Mouse (Mus musculus): ENCODE measurements around the gene Aktip. TPM values are rescaled to one million over a fixed set of nuclear protein-coding genes. Genes with fewer than 3 reads are reported as not detected.

Aktip gene
- polyA plus RNA-seq, 1 experiment from 2014 or later: 8.1 TPM

DNA sequence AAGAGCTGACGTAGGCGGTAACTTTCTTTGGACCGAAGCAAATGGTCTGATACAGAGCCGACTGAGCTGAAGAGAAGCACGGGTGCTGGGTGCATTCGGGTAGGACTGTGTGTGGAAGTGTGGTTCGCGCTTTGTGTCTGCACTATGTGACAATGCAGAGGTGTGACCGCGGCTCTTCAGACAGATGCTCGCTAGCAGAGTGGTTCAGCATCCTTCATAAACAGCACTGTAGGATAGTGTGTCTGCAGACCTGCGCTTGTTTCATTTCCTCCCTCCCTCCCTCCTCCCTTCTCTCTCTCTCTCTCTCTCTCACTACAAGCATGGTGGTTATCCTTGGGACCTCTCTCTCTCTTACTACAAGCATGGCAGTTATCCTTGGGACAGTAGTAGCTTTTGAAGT, 117.3 kb downstream of the Aktip start:
- H3K27ac ChIP-seq (ENCODE audit: low read depth): no peak overlapping the region
- H3K4me3 ChIP-seq (ENCODE audit: low read depth, low read length): no peak overlapping the region
- no peaks in the 10 kb centered on the region for H3K9me3 ChIP-seq (ENCODE audit: low read length)
- H3K9ac ChIP-seq (replicated peaks): no peak overlapping the region
- no peak for TF ChIP-seq EP300 (IDR thresholded peaks at IDR 0.05; ENCODE audit: low read depth)
- no peak for TF ChIP-seq CTCF (IDR thresholded peaks at IDR 0.05; ENCODE audit: low read depth)
- no peak overlapping the region for H3K4me2 ChIP-seq (ENCODE audit: low read depth, low read length)
- ATAC-seq (no peak), DNase-seq (no peak)
- peaks cover 6% of the 10 kb centered on the region; the same call in 1 of the 2 replicates for H3K4me1 ChIP-seq (ENCODE audit: insufficient read depth)
- 66% methylated on average over 12 of the region's 12 CpGs for WGBS (ENCODE audit: insufficient replicate concordance)
- peaks cover 31% of the 10 kb centered on the region for H3K36me3 ChIP-seq (replicated peaks; ENCODE audit: insufficient read depth, low read length)
- H3K27me3 ChIP-seq (ENCODE audit: insufficient read depth, low read length): no peaks in the 10 kb centered on the region

DNA sequence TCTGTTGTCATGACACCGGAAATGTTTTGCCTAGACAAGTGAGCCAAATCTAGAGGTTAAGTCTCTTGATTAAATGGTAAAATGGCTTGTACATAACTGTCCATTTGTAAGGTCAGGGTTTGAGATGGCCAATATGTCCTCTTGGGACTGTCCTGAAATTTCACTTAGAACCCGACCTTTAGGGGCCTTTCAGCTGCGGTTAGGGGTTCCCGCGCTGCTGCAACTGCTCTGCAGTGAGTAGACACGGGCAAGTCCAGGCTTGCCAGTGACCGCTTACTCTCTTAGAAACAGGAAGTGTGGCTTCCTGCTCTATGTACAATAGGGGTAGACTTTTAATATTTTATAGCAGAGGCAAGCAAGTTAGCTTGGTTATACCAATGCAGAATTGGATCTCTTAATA, 117.9 kb downstream of the Aktip start:
- TF ChIP-seq EP300 (IDR thresholded peaks at IDR 0.05; ENCODE audit: low read depth): no peak
- no peak for TF ChIP-seq CTCF (IDR thresholded peaks at IDR 0.05; ENCODE audit: low read depth)
- peaks cover 32% of the 10 kb centered on the region for H3K36me3 ChIP-seq (replicated peaks; ENCODE audit: insufficient read depth, low read length)
- H3K4me2 ChIP-seq (ENCODE audit: low read depth, low read length): no peak overlapping the region; the same call in 1 of the 2 replicates
- 33% methylated on average over 7 of the region's 7 CpGs for WGBS (ENCODE audit: insufficient replicate concordance)
- peaks cover 6% of the 10 kb centered on the region; the same call in 1 of the 2 replicates for H3K4me1 ChIP-seq (ENCODE audit: insufficient read depth)
- no peak for DNase-seq
- H3K27ac ChIP-seq (ENCODE audit: low read depth): peak overlapping the region; percentile 25; the same call in 1 of the 2 replicates
- H3K9me3 ChIP-seq (ENCODE audit: low read length): no peaks in the 10 kb centered on the region
- no peaks in the 10 kb centered on the region for H3K27me3 ChIP-seq (ENCODE audit: insufficient read depth, low read length)
- H3K9ac ChIP-seq (replicated peaks): no peak overlapping the region
- ATAC-seq: 0 out of 2 replicates have a peak, but pooled peaks have one; percentile 33
- no peak overlapping the region for H3K4me3 ChIP-seq (ENCODE audit: low read depth, low read length)

DNA sequence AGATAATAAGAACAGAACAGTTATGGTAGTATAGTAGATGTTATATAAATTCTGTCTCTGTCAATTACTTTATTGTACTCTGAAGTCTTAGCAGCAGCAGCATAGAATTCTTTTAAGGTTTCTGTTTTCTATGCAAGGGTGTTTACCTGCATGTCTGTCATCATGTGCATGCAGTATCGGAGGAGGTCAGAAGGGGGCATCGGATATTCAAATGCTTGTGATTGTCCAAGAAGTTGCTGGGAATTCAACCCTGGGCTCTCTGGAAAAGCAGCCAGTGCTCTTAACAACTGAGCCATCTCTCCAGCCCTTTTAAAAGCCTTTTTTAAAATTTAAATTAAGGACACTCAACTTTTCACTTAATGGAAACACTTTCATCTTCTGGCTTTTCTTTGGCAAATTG, 120.1 kb downstream of the Aktip start:
- DNase-seq (no peak), ATAC-seq (no peak)
- Histone ChIP-seq H3K4me2 (ENCODE audit: low read depth, low read length) (no peak overlapping the region), H3K9ac (replicated peaks) (no peak overlapping the region), H3K27ac (ENCODE audit: low read depth) (no peak overlapping the region), H3K4me1 (ENCODE audit: insufficient read depth) (peaks cover 6% of the 10 kb centered on the region; the same call in 1 of the 2 replicates), H3K27me3 (ENCODE audit: insufficient read depth, low read length) (no peaks in the 10 kb centered on the region), H3K4me3 (ENCODE audit: low read depth, low read length) (no peak overlapping the region), H3K36me3 (replicated peaks; ENCODE audit: insufficient read depth, low read length) (peaks cover 35% of the 10 kb centered on the region), H3K9me3 (ENCODE audit: low read length) (no peaks in the 10 kb centered on the region)
- TF ChIP-seq EP300 (IDR thresholded peaks at IDR 0.05; ENCODE audit: low read depth) (no peak), CTCF (IDR thresholded peaks at IDR 0.05; ENCODE audit: low read depth) (0 out of 2 replicates have a peak, but pooled peaks have one; percentile 11)
- 91% methylated on average over 2 of the region's 2 CpGs for WGBS (ENCODE audit: insufficient replicate concordance)

DNA sequence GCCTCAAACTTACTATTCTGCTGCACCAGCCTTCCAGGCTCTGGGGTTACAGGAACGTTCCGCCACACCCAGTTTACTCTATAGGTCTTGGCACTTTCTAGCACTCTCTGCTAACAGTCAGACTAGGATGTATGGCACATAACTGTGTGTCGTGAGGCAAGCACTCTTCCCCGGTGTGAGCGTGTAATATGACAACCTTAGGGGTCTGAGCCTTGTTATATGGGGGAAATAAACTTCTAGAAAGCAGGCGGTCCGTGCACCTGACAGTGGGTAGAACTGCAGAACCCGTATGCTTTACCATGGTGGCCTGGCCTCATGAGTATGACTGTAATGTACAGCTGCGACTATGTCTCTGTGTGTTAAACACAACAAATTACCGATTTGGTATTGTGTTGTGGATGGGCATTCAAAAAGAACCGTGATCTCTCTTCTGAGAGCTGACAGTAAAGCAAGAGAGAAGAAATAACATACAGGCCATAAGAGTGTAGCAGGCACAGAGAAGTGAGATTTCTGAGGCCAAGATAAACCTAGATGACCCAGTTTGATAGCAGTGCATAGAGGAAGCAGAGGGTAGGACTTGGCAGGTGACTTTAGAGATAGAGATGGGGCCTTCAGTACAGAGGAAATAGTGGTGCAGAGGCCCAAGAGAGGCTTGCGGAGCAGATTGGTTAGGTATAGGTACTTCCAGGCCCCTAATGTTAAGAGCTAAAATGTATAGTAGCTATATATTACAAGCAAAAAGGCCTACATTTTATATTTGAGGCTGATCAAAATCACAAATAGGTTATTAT, 122.5 kb downstream of the Aktip start:
- Histone ChIP-seq H3K36me3 (replicated peaks; ENCODE audit: insufficient read depth, low read length) (peaks cover 27% of the 10 kb centered on the region), H3K4me1 (ENCODE audit: insufficient read depth) (peaks cover 5% of the 10 kb centered on the region; the same call in 1 of the 2 replicates), H3K27me3 (ENCODE audit: insufficient read depth, low read length) (no peaks in the 10 kb centered on the region), H3K9ac (replicated peaks) (no peak overlapping the region), H3K4me3 (ENCODE audit: low read depth, low read length) (no peak overlapping the region), H3K9me3 (ENCODE audit: low read length) (no peaks in the 10 kb centered on the region), H3K4me2 (ENCODE audit: low read depth, low read length) (no peak overlapping the region), H3K27ac (ENCODE audit: low read depth) (no peak overlapping the region)
- 63% methylated on average over 12 of the region's 12 CpGs for WGBS (ENCODE audit: insufficient replicate concordance)
- TF ChIP-seq EP300 (IDR thresholded peaks at IDR 0.05; ENCODE audit: low read depth): no peak
- ATAC-seq (no peak), DNase-seq (no peak)

DNA sequence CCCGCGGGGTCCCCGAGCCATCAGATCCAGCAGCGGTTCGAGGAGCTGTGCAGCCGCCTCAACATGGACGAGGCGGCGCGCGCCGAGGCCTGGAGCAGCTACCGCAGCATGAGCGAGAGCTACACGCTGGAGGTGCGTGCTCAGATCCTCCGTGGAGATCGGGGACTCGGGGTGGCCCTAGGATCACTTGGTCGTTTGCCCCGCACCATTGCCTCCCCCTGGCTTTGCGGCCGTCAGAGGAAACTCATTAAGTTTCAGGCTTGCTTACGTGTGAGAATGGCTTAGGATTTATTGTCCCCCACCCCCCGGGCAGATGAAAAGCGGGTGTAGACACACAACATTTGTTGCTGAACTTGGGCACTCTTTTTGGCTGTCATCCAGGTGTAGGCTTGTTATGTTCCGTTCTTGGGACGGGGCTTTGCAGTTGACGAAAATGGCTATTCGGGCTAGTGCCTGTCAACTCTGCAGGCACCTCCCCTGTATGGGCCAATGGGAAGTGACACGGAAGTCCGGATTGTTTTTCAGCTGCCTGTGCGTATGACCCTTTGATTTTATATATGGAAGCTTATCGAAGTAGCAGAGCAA, 129.4 kb downstream of the Aktip start:
- Histone ChIP-seq H3K4me1 (ENCODE audit: insufficient read depth) (peaks cover 14% of the 10 kb centered on the region), H3K9me3 (ENCODE audit: low read length) (no peaks in the 10 kb centered on the region), H3K9ac (replicated peaks) (peak overlapping the region; percentile 98), H3K36me3 (replicated peaks; ENCODE audit: insufficient read depth, low read length) (peaks cover 5% of the 10 kb centered on the region; the same call in 1 of the 2 replicates), H3K27me3 (ENCODE audit: insufficient read depth, low read length) (no peaks in the 10 kb centered on the region), H3K27ac (ENCODE audit: low read depth) (peak overlapping the region; percentile 99), H3K4me2 (ENCODE audit: low read depth, low read length) (peak overlapping the region; percentile 91), H3K4me3 (ENCODE audit: low read depth, low read length) (peak overlapping the region; percentile 94)
- WGBS (ENCODE audit: insufficient replicate concordance): under 1% methylated on average over 34 of the region's 34 CpGs
- DNase-seq (peak; percentile 81), ATAC-seq (peak; percentile 86)
- TF ChIP-seq EP300 (IDR thresholded peaks at IDR 0.05; ENCODE audit: low read depth) (0 out of 2 replicates have a peak, but pooled peaks have one; percentile 13), CTCF (IDR thresholded peaks at IDR 0.05; ENCODE audit: low read depth) (no peak)

DNA sequence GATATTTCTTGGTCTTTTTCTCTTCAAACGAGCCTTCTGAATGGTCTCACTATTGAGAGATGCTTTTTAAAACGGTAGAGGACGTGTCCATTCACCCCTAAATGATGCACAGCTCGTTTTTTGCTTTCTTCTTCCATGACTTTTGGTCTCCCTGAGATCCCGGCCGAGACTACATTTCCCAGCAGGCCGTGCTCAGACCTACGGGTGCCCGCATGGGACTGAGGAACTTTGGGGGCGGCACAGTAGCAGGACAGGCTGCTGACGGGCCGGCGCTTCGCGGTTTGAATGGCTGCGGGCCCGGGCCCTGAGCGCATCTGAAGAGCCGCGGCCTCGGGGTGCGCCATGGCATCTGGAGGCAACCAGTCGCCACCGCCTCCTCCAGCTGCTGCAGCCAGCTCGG, 129.9 kb downstream of the Aktip start, which contains the start of gene Rbl2:
Gene Rbl2, plus strand, starts transcription at position 224 of the 400 bp plus-strand sequence.
- TF ChIP-seq CTCF (IDR thresholded peaks at IDR 0.05; ENCODE audit: low read depth) (no peak), EP300 (IDR thresholded peaks at IDR 0.05; ENCODE audit: low read depth) (peak; percentile 48; the same call in 1 of the 2 replicates)
- peak; percentile 94 for DNase-seq
- no peaks in the 10 kb centered on the region for H3K27me3 ChIP-seq (ENCODE audit: insufficient read depth, low read length)
- under 1% methylated on average over 25 of the region's 25 CpGs for WGBS (ENCODE audit: insufficient replicate concordance)
- peaks cover 14% of the 10 kb centered on the region for H3K4me1 ChIP-seq (ENCODE audit: insufficient read depth)
- H3K4me2 ChIP-seq (ENCODE audit: low read depth, low read length): peak within 1 kb of the TSS; percentile 91
- H3K36me3 ChIP-seq (replicated peaks; ENCODE audit: insufficient read depth, low read length): 0 out of 2 replicates have a peak, but pooled peaks cover 3% of the 10 kb centered on the region
- ATAC-seq: peak; percentile 93
- peak within 1 kb of the TSS; percentile 99 for H3K27ac ChIP-seq (ENCODE audit: low read depth)
- peak within 1 kb of the TSS; percentile 98 for H3K9ac ChIP-seq (replicated peaks)
- peak within 1 kb of the TSS; percentile 94 for H3K4me3 ChIP-seq (ENCODE audit: low read depth, low read length)
- H3K9me3 ChIP-seq (ENCODE audit: low read length): no peaks in the 10 kb centered on the region
